ENCODE assay signal across 8 mouse cellular contexts in the genomic region with DNA sequence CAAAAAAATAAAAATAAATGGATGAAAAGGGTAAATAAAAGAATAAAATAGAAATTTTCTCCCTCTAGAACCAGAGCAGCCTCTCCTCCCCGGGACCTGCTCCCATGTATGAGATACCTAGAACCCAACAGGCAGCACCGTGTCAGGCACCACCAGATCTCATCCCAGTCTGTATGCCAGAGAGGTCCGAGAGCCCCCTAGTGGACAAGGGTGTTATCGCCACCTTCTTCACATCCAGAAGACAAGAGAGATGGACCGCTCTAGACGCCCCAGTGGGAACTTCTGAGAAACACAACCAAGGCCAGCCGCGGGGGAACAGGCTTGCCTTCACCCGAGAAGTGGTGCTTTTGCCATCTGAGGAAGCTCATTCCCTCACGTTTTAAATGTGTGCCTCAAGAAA. TPM values are rescaled to one million over a fixed set of nuclear protein-coding genes. Genes with fewer than 3 reads are reported as not detected.
DNase-seq lines count a peak whose midpoint lies in the region; ATAC-seq and TF ChIP-seq lines count a peak whose summit lies in the region.

No protein-coding gene starts in this region.

- no peaks in the 10 kb centered on the region for H3K27me3 ChIP-seq in forebrain, embryonic 15.5 days
- H3K27me3 ChIP-seq in liver, embryonic 13.5 days = 0 out of 2 replicates have a peak, but pooled peaks cover 3% of the 10 kb centered on the region

- H3K27ac ChIP-seq in ES-E14 (ENCODE audit: insufficient read depth, low read depth, low read length, poor library complexity, severe bottlenecking) = no peak overlapping the region
- H3K27ac ChIP-seq in forebrain, embryonic 15.5 days (replicated peaks) = no peak overlapping the region
- H3K27ac ChIP-seq in liver, embryonic 13.5 days = no peak overlapping the region

- in situ Hi-C loops in ES-E14 (cut with MboI; ENCODE audit: low sequenced_read_pairs in 2 of 2, unreplicated experiment in 2 of 2) = no loop called here

- DNase-seq in B cell, adult 2 months = peak; percentile 75 to 78
- DNase-seq in ES-E14 (ENCODE audit: low read depth, low spot score) = peak; percentile 89
- DNase-seq in cerebellum, adult 11 months = peak; percentile 72
- peak; percentile 75 for DNase-seq in kidney, postnatal 14 days
- DNase-seq in liver, embryonic 13.5 days = peak; percentile 64
- DNase-seq in retina, postnatal 7 days (ENCODE audit: low read depth, low spot score) = peak; percentile 50
- DNase-seq in yolk sac, embryonic 10.5 days (ENCODE audit: low spot score) = peak; percentile 63

- peak; percentile 53; the same call in 1 of the 2 replicates for ATAC-seq in forebrain, embryonic 15.5 days (replicated peaks)
- no peak for ATAC-seq in liver, embryonic 13.5 days (ENCODE audit: low read depth)

- H3K9me3 ChIP-seq in ES-E14 (ENCODE audit: control insufficient read depth, insufficient read depth, low read depth, low read length) = no peaks in the 10 kb centered on the region
- H3K9me3 ChIP-seq in forebrain, embryonic 15.5 days = no peaks in the 10 kb centered on the region
- H3K9me3 ChIP-seq in liver, embryonic 13.5 days (replicated peaks) = peaks cover 4% of the 10 kb centered on the region; the same call in 1 of the 2 replicates

- no peaks in the 10 kb centered on the region for H3K36me3 ChIP-seq in ES-E14 (ENCODE audit: control insufficient read depth, insufficient read depth, low read length, poor library complexity, severe bottlenecking)
- no peaks in the 10 kb centered on the region for H3K36me3 ChIP-seq in forebrain, embryonic 15.5 days
- H3K36me3 ChIP-seq in liver, embryonic 13.5 days = no peaks in the 10 kb centered on the region

- no peak overlapping the region for H3K4me3 ChIP-seq in ES-E14 (ENCODE audit: insufficient read depth in 1 of 2, low read depth in 1 of 2, low read length in 2 of 2, poor library complexity in 1 of 2, severe bottlenecking in 1 of 2)
- H3K4me3 ChIP-seq in forebrain, embryonic 15.5 days = no peak overlapping the region
- H3K4me3 ChIP-seq in liver, embryonic 13.5 days (replicated peaks) = no peak overlapping the region

- H3K9ac ChIP-seq in ES-E14 (ENCODE audit: insufficient read depth, low read depth, low read length, poor library complexity, severe bottlenecking) = no peak overlapping the region
- H3K9ac ChIP-seq in forebrain, embryonic 15.5 days (replicated peaks) = no peak overlapping the region
- H3K9ac ChIP-seq in liver, embryonic 13.5 days = no peak overlapping the region

- no peak overlapping the region for H3K4me2 ChIP-seq in forebrain, embryonic 15.5 days (replicated peaks)
- no peak overlapping the region for H3K4me2 ChIP-seq in liver, embryonic 13.5 days

- WGBS in forebrain, embryonic 15.5 days = 24% methylated on average over 10 of the region's 10 CpGs
- 7% methylated on average over 10 of the region's 10 CpGs for WGBS in liver, embryonic 13.5 days (ENCODE audit: insufficient replicate concordance)

- H3K4me1 ChIP-seq in ES-E14 (ENCODE audit: control insufficient read depth in 2 of 2, insufficient read depth in 2 of 2, low read length in 2 of 2, poor library complexity in 1 of 2) = peaks cover 3 to 11% of the 10 kb centered on the region in 2 experiments; a peak in 2 of 4 replicates
- H3K4me1 ChIP-seq in forebrain, embryonic 15.5 days = peaks cover 7% of the 10 kb centered on the region; the same call in 1 of the 2 replicates
- H3K4me1 ChIP-seq in liver, embryonic 13.5 days (replicated peaks) = no peaks in the 10 kb centered on the region

TF ChIP-seq in ES-E14, 5 proteins besides CTCF, POLR2A, EP300 and RAD21:
- TF ChIP-seq ZC3H11A (IDR thresholded peaks at IDR 0.05; ENCODE audit: borderline replicate concordance, low read depth, low read length) (peak; percentile 53; the same call in 1 of the 2 replicates), ZNF384 (IDR thresholded peaks at IDR 0.05; ENCODE audit: low read depth, low read length) (no peak)

RNA-seq across cellular contexts. Expression of a gene that starts 20.3 kb away (rescaled TPM):
- 14.6 and 14.9 TPM in 2 replicates for total RNA-seq in ES-E14 (2012; rRNA removed)
- polyA plus RNA-seq in forebrain, embryonic 15.5 days (2015; fragmentation: Nextera tagmentation; extraction: Ambion mirVana) = 49.6 and 60.0 TPM in 2 replicates
- polyA plus RNA-seq in liver, embryonic 13.5 days (2015; fragmentation: Nextera tagmentation; extraction: Ambion mirVana) = 78.9 and 80.8 TPM in 2 replicates

RNA-seq across cellular contexts. Expression of a gene that starts 32.2 kb away (rescaled TPM):
- 0.58 and 1.1 TPM in 2 replicates for total RNA-seq in ES-E14 (2012; rRNA removed)
- polyA plus RNA-seq in forebrain, embryonic 15.5 days (2015; fragmentation: Nextera tagmentation; extraction: Ambion mirVana) = 30.2 and 33.4 TPM in 2 replicates
- polyA plus RNA-seq in liver, embryonic 13.5 days (2015; fragmentation: Nextera tagmentation; extraction: Ambion mirVana) = 0.55 and 0.58 TPM in 2 replicates

RNA-seq across cellular contexts. Expression of a gene that starts 52.0 kb away (rescaled TPM):
- total RNA-seq in ES-E14 (2012; rRNA removed) = 0.21 TPM in 1 of 2 replicates, not detected in the other
- polyA plus RNA-seq in forebrain, embryonic 15.5 days (2015; fragmentation: Nextera tagmentation; extraction: Ambion mirVana) = 9.1 and 10.3 TPM in 2 replicates
- 0.09 TPM in 1 of 2 replicates, not detected in the other for polyA plus RNA-seq in liver, embryonic 13.5 days (2015; fragmentation: Nextera tagmentation; extraction: Ambion mirVana)

Comparison
In these comparisons a context has a peak if more than half of its experiments do, and no peak if none do; other contexts are left out.
1. RNA of a gene that starts 32.2 kb away (polyA plus RNA-seq): 30.2 to 33.4 TPM in forebrain, embryonic 15.5 days; 0.55 to 0.58 TPM in liver, embryonic 13.5 days; every median in the first group is over 10 times any median in the second.
2. Peak in every context shown above with its lines, with median percentiles within 50 percentile points of each other: DNase-seq.